Mouse (Mus musculus): ENCODE data around the gene Fam216b.

DNA sequence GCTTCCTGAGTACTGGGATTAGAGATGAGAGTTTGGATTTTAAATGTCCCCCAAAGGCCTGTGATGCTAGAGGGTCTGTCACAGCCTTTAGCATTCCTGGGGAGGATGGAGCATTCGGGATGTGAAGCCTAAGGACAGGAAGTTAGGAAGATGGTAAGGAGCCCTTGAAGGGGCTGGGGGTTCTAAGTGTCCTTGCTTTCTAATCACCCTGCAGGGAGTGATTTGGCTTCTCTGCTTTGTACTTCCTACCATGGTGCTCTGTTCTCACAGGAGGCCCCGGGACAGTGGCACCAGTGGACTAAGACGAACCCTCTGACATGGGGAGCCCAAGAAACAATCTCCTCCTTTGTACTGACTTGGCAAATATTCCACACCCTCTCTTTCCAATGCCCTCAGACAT lies 23.7 kb upstream of the Fam216b start:
- TF ChIP-seq POLR2A (IDR thresholded peaks at IDR 0.05; ENCODE audit: borderline replicate concordance, low read depth, low read length) (no peak), CTCF (IDR thresholded peaks at IDR 0.05; ENCODE audit: low read depth, low read length) (no peak)
